Mouse (Mus musculus) E14TG2a.4 (cell line): ENCODE results near the gene Tnfsfm13.

ENCODE experiments used
- CTCF ChIP-seq: conservative IDR thresholded peaks from 2 replicates; pipeline ENCODE4 v1.5.1; 2014; ENCODE audit warnings: low read length
- POU5F1 ChIP-seq: IDR thresholded peaks from 2 replicates; pipeline ENCODE4 v1.6.1; 2014; ENCODE audit warnings: low read length, borderline replicate concordance

- TF ChIP-seq POU5F1 (no peak), CTCF (no peak)
Measured at GRCm38 (mm10) chr11:69684936-69685335, 11.0 kb downstream of the Tnfsfm13 start.
